Mouse (Mus musculus): ENCODE data around the gene Sh3tc1. TPM values are rescaled to one million over a fixed set of nuclear protein-coding genes. Genes with fewer than 3 reads are reported as not detected.

The Sh3tc1 gene
- polyA plus RNA-seq, 1 experiment = 5.2 TPM

DNA sequence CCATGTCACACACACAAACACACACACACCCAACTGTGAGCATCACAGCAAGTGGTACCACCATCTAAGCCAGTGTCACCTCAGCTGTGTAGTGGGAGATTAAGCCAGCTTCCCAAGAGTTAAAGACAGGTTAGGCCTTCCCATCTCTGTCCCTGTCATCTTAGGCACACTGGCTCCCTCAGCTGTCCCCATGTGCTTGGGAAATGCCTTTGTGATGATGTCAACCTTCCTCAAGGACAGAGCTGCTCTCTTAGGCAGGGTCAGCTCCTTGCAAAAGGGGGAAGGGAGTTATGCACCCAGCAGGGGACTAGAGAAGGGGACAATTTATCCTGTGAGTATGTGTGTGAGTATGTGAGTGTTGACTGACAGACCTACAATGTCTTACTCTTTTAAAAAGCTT lies 50.4 kb downstream of the Sh3tc1 start:
- Histone ChIP-seq H3K4me1 (replicated peaks; ENCODE audit: control insufficient read depth, insufficient read depth, low read length) (no peaks in the 10 kb centered on the region), H3K27ac (ENCODE audit: control insufficient read depth, insufficient read depth, low read length) (no peak overlapping the region), H3K4me3 (ENCODE audit: control insufficient read depth, insufficient read depth, low read length) (no peak overlapping the region), H3K27me3 (ENCODE audit: control insufficient read depth, insufficient read depth, low read length) (no peaks in the 10 kb centered on the region), H3K36me3 (ENCODE audit: control insufficient read depth, insufficient read depth, low read length) (no peaks in the 10 kb centered on the region)
- DNase-seq = no peak
- TF ChIP-seq CTCF (IDR thresholded peaks at IDR 0.05; ENCODE audit: borderline replicate concordance, control insufficient read depth, extremely low read depth, insufficient read depth, low read length, poor library complexity) (no peak), POLR2A (IDR thresholded peaks at IDR 0.05; ENCODE audit: control insufficient read depth, extremely low read depth, insufficient read depth, low read length, poor library complexity) (no peak)

DNA sequence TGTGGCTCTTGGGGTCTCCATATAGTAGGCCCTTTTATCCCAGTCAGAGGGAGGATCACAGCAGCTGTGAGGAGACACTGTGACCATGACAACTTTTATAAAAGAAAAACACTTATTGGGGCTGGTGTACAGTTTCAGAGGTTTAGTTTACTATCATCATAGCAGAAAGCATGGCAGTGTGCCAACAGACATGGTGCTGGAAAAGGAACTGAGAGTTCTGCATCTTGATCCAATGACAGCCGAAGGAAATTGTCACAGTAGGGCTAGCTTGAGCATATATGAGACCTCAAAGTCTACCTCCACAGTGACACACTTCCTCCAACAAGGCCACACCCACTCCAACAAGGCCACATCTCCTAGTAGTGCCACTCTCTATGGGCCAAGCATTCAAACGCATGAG lies 50.9 kb downstream of the Sh3tc1 start:
- H3K27ac ChIP-seq (ENCODE audit: control insufficient read depth, insufficient read depth, low read length) = no peak overlapping the region
- 86% methylated on average over 2 of the region's 2 CpGs for WGBS
- TF ChIP-seq CTCF (IDR thresholded peaks at IDR 0.05; ENCODE audit: borderline replicate concordance, control insufficient read depth, extremely low read depth, insufficient read depth, low read length, poor library complexity) = no peak
- no peak for DNase-seq
- no peaks in the 10 kb centered on the region for H3K4me1 ChIP-seq (replicated peaks; ENCODE audit: control insufficient read depth, insufficient read depth, low read length)
- H3K4me3 ChIP-seq (ENCODE audit: control insufficient read depth, insufficient read depth, low read length) = no peak overlapping the region
- no peaks in the 10 kb centered on the region for H3K27me3 ChIP-seq (ENCODE audit: control insufficient read depth, insufficient read depth, low read length)
- H3K36me3 ChIP-seq (ENCODE audit: control insufficient read depth, insufficient read depth, low read length) = no peaks in the 10 kb centered on the region

DNA sequence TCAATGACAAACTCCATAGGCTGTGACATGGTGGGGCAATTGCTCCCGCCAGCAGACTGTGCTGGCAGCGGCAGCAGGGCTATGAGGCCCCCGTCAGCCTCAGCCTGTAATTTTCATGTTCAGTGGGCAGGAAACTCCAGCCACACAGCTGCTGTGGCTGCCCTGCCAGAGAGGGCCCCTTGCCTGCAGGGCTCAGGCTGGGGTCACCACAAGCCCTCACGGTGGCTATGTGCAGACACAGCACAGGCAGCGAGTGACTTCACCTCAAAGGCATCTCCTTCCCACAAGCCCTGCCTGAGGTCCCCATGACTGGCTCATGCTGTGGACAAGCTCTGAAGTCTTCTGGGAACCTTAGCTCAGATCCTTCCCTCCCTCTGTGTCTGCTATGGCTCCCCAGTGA lies 52.7 kb downstream of the Sh3tc1 start:
- H3K27ac ChIP-seq (ENCODE audit: control insufficient read depth, insufficient read depth, low read length) = no peak overlapping the region
- H3K4me1 ChIP-seq (replicated peaks; ENCODE audit: control insufficient read depth, insufficient read depth, low read length) = no peaks in the 10 kb centered on the region
- no peak for DNase-seq
- no peak overlapping the region for H3K4me3 ChIP-seq (ENCODE audit: control insufficient read depth, insufficient read depth, low read length)
- no peak for TF ChIP-seq CTCF (IDR thresholded peaks at IDR 0.05; ENCODE audit: borderline replicate concordance, control insufficient read depth, extremely low read depth, insufficient read depth, low read length, poor library complexity)
- TF ChIP-seq POLR2A (IDR thresholded peaks at IDR 0.05; ENCODE audit: control insufficient read depth, extremely low read depth, insufficient read depth, low read length, poor library complexity) = no peak
- 28% methylated on average over 5 of the region's 5 CpGs for WGBS
- H3K27me3 ChIP-seq (ENCODE audit: control insufficient read depth, insufficient read depth, low read length) = no peaks in the 10 kb centered on the region
- H3K36me3 ChIP-seq (ENCODE audit: control insufficient read depth, insufficient read depth, low read length) = no peaks in the 10 kb centered on the region

DNA sequence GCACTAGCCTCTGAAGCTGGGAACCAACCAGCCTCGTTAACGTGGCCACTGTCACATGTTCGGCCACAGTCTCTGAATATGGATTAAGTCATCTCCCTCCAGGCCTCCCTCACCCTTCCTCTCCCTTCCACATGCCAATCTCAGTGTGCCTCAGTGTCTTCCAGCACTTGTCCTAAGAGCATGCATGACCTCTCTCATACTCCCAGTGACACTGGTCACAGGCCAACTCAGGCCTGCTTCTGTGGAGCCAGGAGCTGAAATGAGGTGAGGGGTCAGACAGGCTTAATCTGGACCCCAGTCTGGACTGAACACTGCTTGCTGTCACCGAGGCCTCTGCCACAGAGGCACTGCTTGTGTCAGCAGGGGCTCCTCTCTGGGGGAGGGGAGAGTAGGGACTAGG lies 53.5 kb downstream of the Sh3tc1 start:
- Histone ChIP-seq H3K4me3 (ENCODE audit: control insufficient read depth, insufficient read depth, low read length) (no peak overlapping the region), H3K27ac (ENCODE audit: control insufficient read depth, insufficient read depth, low read length) (no peak overlapping the region), H3K27me3 (ENCODE audit: control insufficient read depth, insufficient read depth, low read length) (no peaks in the 10 kb centered on the region), H3K4me1 (replicated peaks; ENCODE audit: control insufficient read depth, insufficient read depth, low read length) (no peaks in the 10 kb centered on the region), H3K36me3 (ENCODE audit: control insufficient read depth, insufficient read depth, low read length) (no peaks in the 10 kb centered on the region)
- WGBS = 83% methylated on average over 4 of the region's 4 CpGs
- TF ChIP-seq POLR2A (IDR thresholded peaks at IDR 0.05; ENCODE audit: control insufficient read depth, extremely low read depth, insufficient read depth, low read length, poor library complexity) = no peak
- no peak for TF ChIP-seq CTCF (IDR thresholded peaks at IDR 0.05; ENCODE audit: borderline replicate concordance, control insufficient read depth, extremely low read depth, insufficient read depth, low read length, poor library complexity)
- no peak for DNase-seq

DNA sequence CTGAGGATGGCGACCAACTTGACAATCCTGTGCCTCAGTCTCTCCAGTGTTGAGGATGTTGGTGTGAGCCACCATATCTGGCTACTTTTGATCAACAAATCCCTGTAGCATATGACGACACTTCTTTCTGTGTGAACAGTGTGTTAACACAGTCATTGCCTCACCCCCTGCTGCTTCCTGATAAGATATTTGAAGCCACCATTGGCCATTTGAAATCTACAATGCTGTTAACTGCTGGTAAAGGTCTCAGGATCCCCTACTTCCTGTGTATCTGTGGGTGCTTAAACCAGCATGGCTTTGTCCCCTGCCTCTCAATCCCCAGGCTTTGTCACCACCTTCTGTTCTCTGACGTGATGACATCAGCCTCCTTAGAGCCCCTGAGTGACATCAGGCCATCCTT lies 54.7 kb downstream of the Sh3tc1 start:
- H3K4me1 ChIP-seq (replicated peaks; ENCODE audit: control insufficient read depth, insufficient read depth, low read length) = no peaks in the 10 kb centered on the region
- DNase-seq = no peak
- H3K4me3 ChIP-seq (ENCODE audit: control insufficient read depth, insufficient read depth, low read length) = no peak overlapping the region
- no peak for TF ChIP-seq CTCF (IDR thresholded peaks at IDR 0.05; ENCODE audit: borderline replicate concordance, control insufficient read depth, extremely low read depth, insufficient read depth, low read length, poor library complexity)
- no peak for TF ChIP-seq POLR2A (IDR thresholded peaks at IDR 0.05; ENCODE audit: control insufficient read depth, extremely low read depth, insufficient read depth, low read length, poor library complexity)
- H3K36me3 ChIP-seq (ENCODE audit: control insufficient read depth, insufficient read depth, low read length) = no peaks in the 10 kb centered on the region
- 60% methylated on average over 3 of the region's 3 CpGs for WGBS
- no peak overlapping the region for H3K27ac ChIP-seq (ENCODE audit: control insufficient read depth, insufficient read depth, low read length)
- no peaks in the 10 kb centered on the region for H3K27me3 ChIP-seq (ENCODE audit: control insufficient read depth, insufficient read depth, low read length)

DNA sequence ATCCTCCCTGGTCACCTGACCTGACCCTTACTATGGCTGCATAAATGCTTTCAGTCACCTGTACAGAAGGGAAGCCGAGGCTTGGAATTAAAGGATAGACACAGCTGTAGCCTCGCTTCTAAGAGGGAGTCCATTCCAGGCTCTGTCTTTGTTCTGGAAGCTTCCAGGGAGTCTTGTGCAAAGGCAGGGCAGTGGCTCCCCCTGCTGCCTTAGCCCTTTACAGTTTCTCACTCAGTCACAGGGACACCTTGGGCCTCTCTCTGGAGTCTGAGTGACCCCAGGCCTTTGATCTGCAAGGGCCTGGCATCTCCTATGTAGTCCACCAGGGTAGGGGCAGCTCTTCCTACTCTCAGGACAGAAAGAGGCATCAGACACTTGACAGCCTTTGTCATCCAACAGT lies 58.8 kb downstream of the Sh3tc1 start:
- no peak overlapping the region for H3K27ac ChIP-seq (ENCODE audit: control insufficient read depth, insufficient read depth, low read length)
- no peak for DNase-seq
- H3K27me3 ChIP-seq (ENCODE audit: control insufficient read depth, insufficient read depth, low read length) = peaks cover 2% of the 10 kb centered on the region; the same call in 1 of the 2 replicates
- no peak overlapping the region for H3K4me3 ChIP-seq (ENCODE audit: control insufficient read depth, insufficient read depth, low read length)
- WGBS = 72% methylated on average over 2 of the region's 2 CpGs
- no peaks in the 10 kb centered on the region for H3K36me3 ChIP-seq (ENCODE audit: control insufficient read depth, insufficient read depth, low read length)
- H3K4me1 ChIP-seq (replicated peaks; ENCODE audit: control insufficient read depth, insufficient read depth, low read length) = no peaks in the 10 kb centered on the region
- TF ChIP-seq CTCF (IDR thresholded peaks at IDR 0.05; ENCODE audit: borderline replicate concordance, control insufficient read depth, extremely low read depth, insufficient read depth, low read length, poor library complexity) (no peak), POLR2A (IDR thresholded peaks at IDR 0.05; ENCODE audit: control insufficient read depth, extremely low read depth, insufficient read depth, low read length, poor library complexity) (no peak)
